Mouse (Mus musculus): ENCODE measurements at regions not wholly inside any gene's neighbourhood (a gene's known extent, or its start where the extent isn't known, plus 50 kb on each side); places are given as distances from the start of the nearest gene placed in this dataset.

GRCm38 (mm10) chr13:16646649-16647048 is 635.0 kb downstream of the Inhba start:
- Histone ChIP-seq H3K4me3 (replicated peaks) (no peak overlapping the region), H3K36me3 (no peaks in the 10 kb centered on the region), H3K9me3 (no peaks in the 10 kb centered on the region), H3K27ac (no peak overlapping the region), H3K4me2 (replicated peaks) (no peak overlapping the region), H3K4me1 (replicated peaks) (no peaks in the 10 kb centered on the region), H3K27me3 (replicated peaks) (no peaks in the 10 kb centered on the region), H3K9ac (no peak overlapping the region)
- ATAC-seq = no peak

- H3K9me3 ChIP-seq = no peaks in the 10 kb centered on the region
- no peak overlapping the region for H3K4me2 ChIP-seq (replicated peaks)
- no peak overlapping the region for H3K4me3 ChIP-seq (replicated peaks)
- H3K4me1 ChIP-seq (replicated peaks) = no peaks in the 10 kb centered on the region
- H3K27me3 ChIP-seq (replicated peaks) = no peaks in the 10 kb centered on the region
- WGBS = 33% methylated on average over 4 of the region's 4 CpGs
- H3K9ac ChIP-seq = no peak overlapping the region
- no peak overlapping the region for H3K27ac ChIP-seq
- H3K36me3 ChIP-seq = no peaks in the 10 kb centered on the region
- no peak for ATAC-seq
Measured at GRCm38 (mm10) chr13:16656110-16656509, 644.5 kb downstream of the Inhba start.

GRCm38 (mm10) chr13:16659894-16660293 is 648.2 kb downstream of the Inhba start:
- no peaks in the 10 kb centered on the region for H3K4me1 ChIP-seq (replicated peaks)
- no peaks in the 10 kb centered on the region for H3K36me3 ChIP-seq
- no peak overlapping the region for H3K27ac ChIP-seq
- no peaks in the 10 kb centered on the region for H3K27me3 ChIP-seq (replicated peaks)
- no peak overlapping the region for H3K4me3 ChIP-seq (replicated peaks)
- no peak for ATAC-seq
- no peak overlapping the region for H3K9ac ChIP-seq
- H3K4me2 ChIP-seq (replicated peaks) = no peak overlapping the region
- 71% methylated on average over 6 of the region's 6 CpGs for WGBS
- no peaks in the 10 kb centered on the region for H3K9me3 ChIP-seq

GRCm38 (mm10) chr13:16668652-16669051 is 657.0 kb downstream of the Inhba start:
- no peaks in the 10 kb centered on the region for H3K36me3 ChIP-seq
- H3K4me2 ChIP-seq (replicated peaks) = no peak overlapping the region
- 89% methylated on average over 1 of the region's 1 CpGs for WGBS
- H3K9me3 ChIP-seq = no peaks in the 10 kb centered on the region
- no peak for ATAC-seq
- H3K9ac ChIP-seq = no peak overlapping the region
- no peak overlapping the region for H3K27ac ChIP-seq
- no peak overlapping the region for H3K4me3 ChIP-seq (replicated peaks)
- no peaks in the 10 kb centered on the region for H3K27me3 ChIP-seq (replicated peaks)
- no peaks in the 10 kb centered on the region for H3K4me1 ChIP-seq (replicated peaks)

- 100% methylated on average over 1 of the region's 1 CpGs for WGBS
- no peak for ATAC-seq
- Histone ChIP-seq H3K27ac (no peak overlapping the region), H3K4me2 (replicated peaks) (no peak overlapping the region), H3K27me3 (replicated peaks) (no peaks in the 10 kb centered on the region), H3K4me3 (replicated peaks) (no peak overlapping the region), H3K9me3 (no peaks in the 10 kb centered on the region), H3K36me3 (no peaks in the 10 kb centered on the region), H3K9ac (no peak overlapping the region), H3K4me1 (replicated peaks) (no peaks in the 10 kb centered on the region)
Measured at GRCm38 (mm10) chr13:16669281-16669680, 657.6 kb downstream of the Inhba start.

- WGBS = 68% methylated on average over 5 of the region's 5 CpGs
- H3K9ac ChIP-seq = no peak overlapping the region
- H3K4me2 ChIP-seq (replicated peaks) = no peak overlapping the region
- no peaks in the 10 kb centered on the region for H3K36me3 ChIP-seq
- no peak overlapping the region for H3K4me3 ChIP-seq (replicated peaks)
- no peaks in the 10 kb centered on the region for H3K4me1 ChIP-seq (replicated peaks)
- H3K27me3 ChIP-seq (replicated peaks) = no peaks in the 10 kb centered on the region
- no peak overlapping the region for H3K27ac ChIP-seq
- H3K9me3 ChIP-seq = no peaks in the 10 kb centered on the region
- ATAC-seq = no peak
Measured at GRCm38 (mm10) chr13:16670047-16670733, 658.5 kb downstream of the Inhba start.

- no peaks in the 10 kb centered on the region for H3K4me1 ChIP-seq (replicated peaks)
- H3K4me2 ChIP-seq (replicated peaks) = no peak overlapping the region
- H3K9me3 ChIP-seq = no peaks in the 10 kb centered on the region
- no peak for ATAC-seq
- no peak overlapping the region for H3K9ac ChIP-seq
- H3K27ac ChIP-seq = no peak overlapping the region
- no peak overlapping the region for H3K4me3 ChIP-seq (replicated peaks)
- no peaks in the 10 kb centered on the region for H3K27me3 ChIP-seq (replicated peaks)
- no peaks in the 10 kb centered on the region for H3K36me3 ChIP-seq
Measured at GRCm38 (mm10) chr13:16670736-16671135, 659.1 kb downstream of the Inhba start.

- no peaks in the 10 kb centered on the region for H3K9me3 ChIP-seq
- WGBS = 84% methylated on average over 1 of the region's 1 CpGs
- H3K27ac ChIP-seq = no peak overlapping the region
- no peaks in the 10 kb centered on the region for H3K27me3 ChIP-seq (replicated peaks)
- no peak for ATAC-seq
- H3K36me3 ChIP-seq = no peaks in the 10 kb centered on the region
- H3K4me3 ChIP-seq (replicated peaks) = no peak overlapping the region
- H3K9ac ChIP-seq = no peak overlapping the region
- no peak overlapping the region for H3K4me2 ChIP-seq (replicated peaks)
- no peaks in the 10 kb centered on the region for H3K4me1 ChIP-seq (replicated peaks)
Measured at GRCm38 (mm10) chr13:16676873-16677272, 665.2 kb downstream of the Inhba start.

GRCm38 (mm10) chr13:16678246-16679024 is 666.8 kb downstream of the Inhba start:
- Histone ChIP-seq H3K4me1 (replicated peaks) (no peaks in the 10 kb centered on the region), H3K27ac (no peak overlapping the region), H3K9me3 (no peaks in the 10 kb centered on the region), H3K9ac (no peak overlapping the region), H3K36me3 (no peaks in the 10 kb centered on the region), H3K4me2 (replicated peaks) (no peak overlapping the region), H3K27me3 (replicated peaks) (no peaks in the 10 kb centered on the region), H3K4me3 (replicated peaks) (no peak overlapping the region)
- no peak for ATAC-seq
- WGBS = 62% methylated on average over 1 of the region's 1 CpGs

- Histone ChIP-seq H3K9ac (no peak overlapping the region), H3K4me3 (replicated peaks) (no peak overlapping the region), H3K27me3 (replicated peaks) (no peaks in the 10 kb centered on the region), H3K4me2 (replicated peaks) (no peak overlapping the region), H3K9me3 (no peaks in the 10 kb centered on the region), H3K27ac (no peak overlapping the region), H3K4me1 (replicated peaks) (no peaks in the 10 kb centered on the region), H3K36me3 (no peaks in the 10 kb centered on the region)
- WGBS = 81% methylated on average over 1 of the region's 1 CpGs
- no peak for ATAC-seq
Measured at GRCm38 (mm10) chr13:16694201-16694600, 682.5 kb downstream of the Inhba start.

- Histone ChIP-seq H3K36me3 (no peaks in the 10 kb centered on the region), H3K4me3 (replicated peaks) (no peak overlapping the region), H3K9ac (no peak overlapping the region), H3K27ac (no peak overlapping the region), H3K9me3 (no peaks in the 10 kb centered on the region), H3K27me3 (replicated peaks) (no peaks in the 10 kb centered on the region), H3K4me2 (replicated peaks) (no peak overlapping the region), H3K4me1 (replicated peaks) (no peaks in the 10 kb centered on the region)
- ATAC-seq = no peak
- 84% methylated on average over 2 of the region's 2 CpGs for WGBS
Measured at GRCm38 (mm10) chr13:16700934-16701333, 689.3 kb downstream of the Inhba start.

GRCm38 (mm10) chr13:16702138-16702537 is 690.5 kb downstream of the Inhba start:
- 57% methylated on average over 1 of the region's 1 CpGs for WGBS
- H3K27ac ChIP-seq = no peak overlapping the region
- H3K4me2 ChIP-seq (replicated peaks) = no peak overlapping the region
- no peaks in the 10 kb centered on the region for H3K4me1 ChIP-seq (replicated peaks)
- ATAC-seq = no peak
- no peak overlapping the region for H3K4me3 ChIP-seq (replicated peaks)
- no peaks in the 10 kb centered on the region for H3K27me3 ChIP-seq (replicated peaks)
- H3K9ac ChIP-seq = no peak overlapping the region
- H3K36me3 ChIP-seq = no peaks in the 10 kb centered on the region
- no peaks in the 10 kb centered on the region for H3K9me3 ChIP-seq
